Mouse (Mus musculus) lung, adult 18-20 months (tissue): ENCODE data around the gene Cbl.
A peak's percentile ranks its signal among the peaks of the same experiment; 100 is the strongest.

ENCODE experiments used
- DNase-seq, 2 experiments: peaks; one replicate each; pipeline ENCODE4 v3.0.0; 2022; ENCODE audit warnings: mixed read lengths in 2 of 2

Cbl gene

DNA sequence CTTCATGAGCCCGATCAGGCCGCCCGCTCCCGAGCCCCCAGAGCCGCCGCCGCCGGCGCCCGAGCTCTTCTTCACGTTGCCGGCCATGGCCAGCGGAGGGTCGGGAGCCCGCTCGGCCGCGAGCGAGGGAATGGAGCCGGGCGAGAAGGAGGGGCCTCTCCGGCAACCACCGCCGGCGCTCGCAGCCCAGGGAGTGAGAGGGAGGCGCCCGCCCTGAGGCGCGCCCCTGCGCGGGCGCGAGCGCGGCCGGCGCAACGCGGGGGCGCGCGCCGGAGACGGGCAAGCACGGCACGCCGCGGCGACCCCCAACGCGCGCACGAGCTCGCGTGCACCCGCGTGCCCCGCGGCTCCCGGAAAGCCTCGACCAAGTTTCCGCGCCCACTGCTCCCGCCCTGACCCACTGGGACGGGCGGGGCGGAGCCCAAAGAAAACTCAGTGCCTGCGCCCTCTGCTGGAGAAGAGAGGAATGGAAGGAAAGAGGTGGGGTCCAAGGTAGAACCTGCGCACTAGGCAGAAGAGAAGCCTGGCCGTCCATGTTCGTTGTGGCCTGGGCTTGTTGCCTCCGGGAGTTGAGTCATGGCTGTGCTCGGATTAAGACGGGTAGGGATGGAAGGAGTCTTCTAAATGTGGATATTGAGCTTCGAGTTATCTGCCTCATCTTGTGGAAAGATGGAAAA is at the start of gene Cbl:
Gene Cbl, minus strand, starts transcription at position 248 of the 677 bp plus-strand sequence.
- peak; percentile 98 for DNase-seq

- no peak for DNase-seq
Observed at GRCm38 (mm10) chr9:44283183-44283582, 49.3 kb upstream of the Cbl start.

- no peak for DNase-seq
Observed at GRCm38 (mm10) chr9:44269973-44270372, 36.1 kb upstream of the Cbl start.

GRCm38 (mm10) chr9:44269077-44269476 is 35.2 kb upstream of the Cbl start:
- DNase-seq = no peak

DNA sequence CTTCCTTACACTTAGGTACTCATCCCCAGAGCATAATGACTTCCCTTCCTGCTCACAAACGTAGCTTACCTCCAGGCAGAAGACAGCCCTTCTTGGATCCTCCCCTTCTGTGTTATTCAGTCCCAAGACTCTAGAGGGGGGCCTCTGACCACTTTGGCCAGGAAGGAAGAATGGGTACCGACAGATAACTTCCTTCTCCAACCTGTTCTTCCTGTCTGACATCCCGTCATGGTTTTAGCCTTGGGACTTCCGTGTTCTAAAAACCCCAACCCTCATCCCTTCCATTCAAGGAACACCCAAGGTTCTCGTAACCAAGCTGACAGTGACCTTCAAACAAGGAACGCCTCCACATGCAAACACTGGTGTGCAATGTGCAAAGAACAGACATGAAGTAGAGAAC is 34.6 kb upstream of the Cbl start, which contains the start of gene Nlrx1:
Gene Nlrx1, minus strand, starts transcription at position 168 of the 400 bp plus-strand sequence.
- peak in 1 of 2 experiments; percentile 46 for DNase-seq

- DNase-seq = peak; percentile 91 to 94
Observed at GRCm38 (mm10) chr9:44268027-44268360, 34.1 kb upstream of the Cbl start.

DNA sequence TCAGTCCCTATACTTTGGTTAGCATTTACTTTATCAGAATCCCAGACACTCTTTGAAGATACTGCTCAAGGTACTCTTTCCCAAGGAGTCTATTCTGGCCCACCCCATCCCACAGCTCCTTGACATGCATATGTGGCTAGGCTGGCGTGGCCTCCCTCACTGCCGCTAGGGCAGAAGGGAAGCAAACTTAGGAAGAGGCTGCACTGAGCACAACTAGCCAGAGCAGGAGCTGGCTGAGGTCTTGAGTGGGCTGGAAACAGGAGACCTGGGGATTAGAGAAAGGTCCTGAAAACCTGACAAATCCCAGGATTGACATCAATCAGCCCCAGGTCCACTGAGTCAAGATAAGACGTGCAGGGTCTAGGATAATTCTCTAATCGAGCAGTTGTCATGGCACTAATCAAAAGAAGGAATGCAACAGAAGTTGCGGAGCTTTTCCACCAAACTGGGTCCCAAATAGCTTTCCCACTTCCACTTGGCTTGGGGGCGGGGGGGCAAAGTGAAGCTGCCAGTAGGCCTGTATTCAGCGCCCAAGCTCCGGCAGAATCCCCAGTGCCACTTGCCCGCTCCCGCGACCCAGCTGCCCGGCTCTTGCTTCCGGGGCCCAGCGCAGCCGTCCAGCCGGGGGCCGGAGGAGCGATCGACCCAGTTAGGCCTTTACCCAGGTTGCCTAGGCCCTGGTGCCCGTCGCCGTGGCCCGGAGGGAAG is 33.6 kb upstream of the Cbl start:
- peak; percentile 26 to 39 for DNase-seq

DNA sequence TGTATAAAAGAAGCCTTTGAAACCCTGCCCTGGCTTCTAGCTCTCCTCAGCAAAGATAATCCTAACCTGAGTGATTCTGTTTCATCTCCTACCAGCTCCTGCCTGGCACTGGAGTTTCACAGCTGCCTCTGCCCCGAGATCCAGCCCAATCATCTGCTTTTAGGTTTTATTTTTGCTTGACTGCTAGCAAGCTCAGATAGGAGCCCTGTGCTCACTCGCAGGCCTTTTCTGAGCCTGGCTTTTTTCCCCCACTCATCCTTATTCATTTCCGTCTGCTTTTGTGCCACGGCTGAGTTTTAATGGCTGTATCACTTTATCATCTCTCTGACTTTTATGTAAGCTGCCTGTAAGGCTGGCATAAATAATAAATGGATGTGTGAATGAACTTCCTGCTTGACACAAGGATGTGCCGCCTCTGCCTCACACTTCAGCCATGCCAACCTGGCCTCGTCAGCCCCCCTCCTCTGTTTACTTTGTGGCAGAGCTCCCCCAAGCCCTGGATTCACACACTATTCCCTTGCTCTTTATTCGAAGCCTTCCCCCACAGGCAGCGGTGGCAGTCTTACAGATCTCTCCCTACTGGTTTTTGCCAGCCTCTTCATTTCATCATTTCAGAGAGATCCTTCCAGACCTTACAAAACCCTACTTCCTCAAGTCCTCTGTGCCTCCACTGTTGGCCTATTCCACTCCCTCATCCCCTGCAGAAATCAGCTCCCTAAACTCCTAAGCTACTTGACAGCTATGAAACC is 32.8 kb upstream of the Cbl start:
- DNase-seq = no peak

DNA sequence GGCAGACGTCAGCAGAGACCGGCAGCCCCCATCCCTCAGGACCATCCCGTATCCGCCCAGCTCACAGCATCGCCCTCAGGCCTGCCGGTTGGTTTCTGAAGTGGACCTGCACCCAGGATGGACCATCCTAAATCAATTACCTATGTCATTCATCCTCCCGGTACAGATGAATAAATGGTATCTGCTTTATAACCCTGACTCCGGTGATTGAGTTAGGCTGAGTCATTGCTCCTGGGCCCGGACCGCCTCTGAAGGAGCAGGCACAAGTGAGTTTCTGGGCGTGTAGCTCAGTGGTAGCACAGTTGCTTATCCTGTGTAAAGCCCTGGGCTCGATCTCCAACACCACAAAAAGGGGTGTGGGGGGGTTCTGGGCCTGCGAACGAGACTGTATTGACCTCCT is 27.5 kb upstream of the Cbl start:
- no peak for DNase-seq

DNA sequence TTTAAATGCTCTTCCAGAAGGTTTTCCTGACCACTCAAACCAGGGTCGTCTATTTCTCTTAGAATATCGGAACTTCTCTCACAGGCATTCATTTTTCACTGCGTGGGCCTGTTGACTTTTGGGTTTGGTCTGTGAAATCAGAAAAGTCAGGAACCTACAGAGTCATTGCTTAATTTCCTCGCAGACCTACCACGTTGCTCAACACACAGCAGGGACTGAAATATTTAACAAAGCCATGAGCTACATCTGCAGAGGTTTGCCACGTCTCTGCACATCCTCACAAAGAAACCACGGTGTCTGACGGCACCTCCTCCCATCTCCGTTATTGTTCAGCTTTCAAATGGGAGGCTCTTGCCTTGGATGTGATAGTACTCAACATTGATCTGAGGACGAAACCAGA is 25.2 kb upstream of the Cbl start:
- no peak for DNase-seq

DNA sequence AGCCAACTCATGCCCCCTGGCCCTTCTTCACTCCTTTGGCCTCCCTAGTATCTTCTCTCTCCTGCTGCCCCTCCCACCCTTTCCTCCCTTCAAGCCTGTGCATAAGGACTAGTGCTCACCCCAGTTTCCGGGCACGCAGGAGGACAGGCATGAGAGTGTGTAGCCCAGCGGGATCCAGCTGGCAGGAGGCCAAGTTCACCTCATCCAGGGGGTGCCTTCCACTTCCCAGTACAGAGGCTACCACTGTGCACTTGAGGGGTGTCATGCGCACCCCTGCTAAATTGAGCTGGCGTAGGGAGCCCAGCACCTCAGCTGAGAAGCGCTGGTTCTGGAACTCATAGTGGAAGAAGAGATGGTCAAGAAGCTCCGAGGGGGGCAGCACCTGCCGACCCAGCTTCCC is 22.4 kb upstream of the Cbl start:
- DNase-seq = no peak

GRCm38 (mm10) chr9:44255136-44255521 is 21.3 kb upstream of the Cbl start:
- DNase-seq = no peak

DNA sequence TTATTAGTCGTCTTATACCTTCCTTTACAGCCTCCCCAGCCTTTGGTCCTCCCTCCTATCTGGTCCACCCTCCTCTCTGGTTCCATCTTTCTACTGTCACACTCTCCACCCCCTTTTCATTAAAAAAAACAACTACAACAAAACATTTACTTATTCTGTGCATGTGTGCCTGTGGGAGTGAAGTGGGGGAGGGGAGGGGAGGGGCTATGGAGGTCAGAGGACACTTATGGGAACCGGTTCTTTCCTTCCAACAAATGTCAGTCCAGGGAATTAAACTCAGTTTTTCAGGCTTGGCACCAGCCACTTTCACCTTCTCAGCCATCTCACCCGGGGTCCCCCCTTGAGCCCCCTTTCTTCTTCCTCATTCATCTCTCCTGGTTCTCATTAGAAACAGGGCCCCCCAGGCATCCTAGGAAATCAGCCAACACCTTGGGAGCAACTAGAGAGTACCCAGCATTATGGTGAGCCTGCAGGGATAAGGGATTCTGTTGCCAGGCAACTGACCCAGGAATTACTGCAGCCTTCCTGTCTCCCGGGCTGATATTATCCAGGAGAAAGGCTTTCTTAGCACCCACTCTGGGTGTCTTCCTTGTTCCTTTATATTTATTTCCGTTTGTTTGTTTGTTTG is 20.8 kb upstream of the Cbl start:
- DNase-seq = no peak

- no peak for DNase-seq
Observed at GRCm38 (mm10) chr9:44253441-44253840, 19.6 kb upstream of the Cbl start.

DNA sequence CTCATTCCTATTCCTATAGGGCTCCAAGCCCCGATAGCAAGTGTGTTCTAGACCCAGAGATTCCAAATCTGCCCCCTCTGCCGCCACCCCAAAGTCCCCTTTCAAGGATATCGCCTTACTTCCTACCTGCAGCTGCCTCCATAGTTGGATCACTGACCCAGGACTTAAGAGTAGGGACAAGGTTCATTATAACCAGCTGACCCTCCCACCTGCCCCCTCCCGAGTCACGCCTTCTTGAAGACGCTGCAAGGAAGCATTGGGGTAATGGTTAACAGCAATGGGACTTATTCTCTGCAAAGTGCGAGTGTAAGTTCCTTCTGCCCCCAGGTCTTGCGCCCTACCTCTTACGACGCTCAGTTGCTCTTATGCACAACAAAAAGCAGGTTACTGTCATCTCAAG is 17.5 kb upstream of the Cbl start, which contains the start of gene Pdzd3:
Gene Pdzd3, minus strand, starts transcription at position 158 of the 400 bp plus-strand sequence.
- no peak for DNase-seq

- DNase-seq = no peak
Observed at GRCm38 (mm10) chr9:44250445-44250844, 16.6 kb upstream of the Cbl start.

DNA sequence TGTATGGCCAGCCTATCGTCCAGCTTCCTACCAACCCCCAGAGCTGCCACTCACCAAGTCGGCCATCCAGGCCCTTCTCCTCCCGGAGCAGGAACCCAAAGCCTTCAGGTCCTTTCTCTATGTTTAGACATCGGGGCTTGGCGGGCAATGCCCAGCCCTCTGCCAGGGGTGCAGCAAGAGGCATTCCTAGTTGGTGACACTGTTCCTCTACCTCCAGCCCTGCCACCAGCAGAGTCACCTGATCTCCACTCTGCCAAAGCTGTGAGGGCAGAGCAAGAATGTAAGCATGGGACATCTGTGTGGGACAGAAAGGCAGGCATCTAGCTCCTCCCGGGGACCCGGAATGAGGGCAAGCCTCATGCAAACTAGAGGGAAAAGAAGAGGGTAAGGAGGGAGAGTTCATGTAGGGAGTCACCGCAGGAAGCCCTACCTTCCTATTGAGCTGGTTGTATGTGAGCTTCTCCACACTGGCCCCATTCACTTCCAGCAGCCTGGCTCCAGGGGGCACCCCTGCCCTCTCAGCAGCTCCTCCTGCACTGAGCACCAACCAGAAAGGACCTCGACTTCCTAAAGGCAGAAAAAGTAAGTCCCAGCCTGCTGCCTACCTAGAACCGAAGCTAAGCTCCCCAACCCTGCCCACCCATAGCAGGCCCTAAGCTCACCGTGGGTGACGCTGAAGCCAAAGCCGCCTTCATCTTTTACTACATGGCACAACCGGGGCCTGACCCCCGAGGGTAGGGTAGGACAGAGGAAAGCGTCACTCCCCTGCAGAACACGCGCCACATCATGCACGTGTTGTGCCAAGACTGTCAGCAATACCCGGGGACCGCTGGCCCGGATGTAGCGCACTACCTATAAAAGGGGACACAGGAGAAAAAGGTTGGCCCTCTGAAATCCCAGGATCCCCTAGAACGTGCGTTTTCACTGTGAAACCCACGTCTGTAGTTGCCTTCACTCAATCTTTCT is 15.6 kb upstream of the Cbl start:
- DNase-seq = peak; percentile 57 to 64

GRCm38 (mm10) chr9:44247907-44248306 is 14.1 kb upstream of the Cbl start:
- DNase-seq = no peak

- DNase-seq = no peak
Observed at GRCm38 (mm10) chr9:44243621-44244020, 9.8 kb upstream of the Cbl start.

DNA sequence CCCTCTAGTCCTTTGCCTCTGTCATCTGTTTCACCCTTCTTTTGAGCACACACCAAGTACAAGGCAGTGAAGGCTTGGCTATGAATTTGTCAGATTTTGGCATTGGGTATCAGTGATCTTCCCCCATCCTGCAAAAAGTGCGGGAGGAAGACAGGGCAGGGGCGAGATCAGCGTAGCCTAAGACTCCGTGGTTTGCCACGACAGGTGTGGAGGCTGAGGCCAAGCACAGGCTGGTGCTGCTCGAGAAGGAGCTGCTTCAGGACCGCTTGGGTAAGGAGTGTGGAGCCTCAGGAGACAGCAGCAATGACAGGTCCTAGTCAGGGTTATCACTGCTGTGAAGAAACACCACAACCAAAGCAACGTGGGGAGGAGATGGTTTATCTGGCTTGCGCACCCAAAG is 7.6 kb upstream of the Cbl start:
- no peak for DNase-seq

- DNase-seq = peak in 1 of 2 experiments; percentile 21
Observed at GRCm38 (mm10) chr9:44240911-44241310, 7.1 kb upstream of the Cbl start.

DNA sequence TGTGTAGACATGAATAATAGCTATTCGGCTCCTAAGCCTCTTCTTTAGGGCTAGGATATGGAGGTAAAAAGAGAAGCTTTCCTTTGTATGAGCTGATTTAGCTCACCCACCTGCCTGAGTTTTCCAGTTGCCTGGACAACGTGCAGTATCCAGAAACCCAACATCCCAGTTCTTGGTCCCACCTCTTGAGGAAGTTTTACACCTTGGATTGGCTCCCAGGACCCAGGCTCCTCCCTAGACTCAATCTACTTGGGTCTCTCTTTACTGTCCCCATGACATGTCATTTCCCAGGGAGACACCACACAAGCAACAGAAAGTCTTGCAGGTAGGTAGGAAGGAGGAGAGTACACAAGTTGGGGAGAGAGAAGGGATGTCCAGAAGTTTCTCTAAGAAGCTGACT is 6.5 kb upstream of the Cbl start, which contains the start of gene Ccdc153:
Gene Ccdc153, plus strand, starts transcription at position 278 of the 400 bp plus-strand sequence.
- DNase-seq = peak in 1 of 2 experiments; percentile 43
